Mouse (Mus musculus) large intestine, adult 2 months (tissue): ENCODE data around the gene Unc5cl. TPM values are rescaled to one million over a fixed set of nuclear protein-coding genes. Genes with fewer than 3 reads are reported as not detected.

ENCODE experiments used
- DNase-seq: peaks from one replicate; pipeline ENCODE4 v3.0.0-alpha.2; 2012; ENCODE audit warnings: low read depth, low spot score
- WGBS: fragments of 180-500 bp; shearing (Covaris S2); methylation state at CpG from one replicate; pipeline ENCODE4 v1.1.7; 2018; 5-methylcytosine and 5-hydroxymethylcytosine counted together
- polyA plus RNA-seq: library from polyadenylated mRNA; depleted of rRNA; stranded (reverse); fragments of >200 nt; gene quantifications from 2 replicates; pipeline ENCODE4 v1.2.3, GENCODE M21; 2012

Unc5cl gene
- polyA plus RNA-seq, 1 experiment, result 48.7 TPM

DNA sequence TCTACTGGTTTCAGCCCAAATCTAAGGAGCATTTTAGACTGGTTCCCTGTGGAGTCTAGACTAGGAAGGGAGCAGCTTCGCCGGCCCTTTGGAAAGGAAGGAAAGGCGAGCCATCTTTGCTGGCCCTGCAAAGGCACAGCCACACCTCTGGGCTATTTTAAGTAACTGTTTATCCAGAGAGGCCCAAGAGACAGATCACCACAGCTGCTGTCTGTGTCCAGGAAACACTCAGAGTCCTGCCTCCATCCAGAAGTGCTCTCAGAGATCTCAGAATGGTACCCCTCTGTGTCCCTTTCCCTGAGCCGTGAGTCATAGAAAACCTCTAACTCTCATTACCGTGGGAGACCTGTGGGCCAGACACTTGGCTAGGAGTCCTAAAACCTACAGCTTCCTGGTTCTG is 24.3 kb upstream of the Unc5cl start:
- 13% methylated on average over 5 of the region's 5 CpGs for WGBS
- DNase-seq, result no peak

- 78% methylated on average over 5 of the region's 5 CpGs for WGBS
- no peak for DNase-seq
Observed at GRCm38 (mm10) chr17:48431054-48431453, 23.6 kb upstream of the Unc5cl start.

GRCm38 (mm10) chr17:48432158-48432980 is 22.3 kb upstream of the Unc5cl start, which contains the start of gene Apobec2:
Gene Apobec2 (minus strand): TSS chr17:48432930.
- DNase-seq, result no peak
- WGBS, result 51% methylated on average over 16 of the region's 16 CpGs

GRCm38 (mm10) chr17:48433006-48433655 is 21.6 kb upstream of the Unc5cl start:
- no peak for DNase-seq
- 67% methylated on average over 20 of the region's 20 CpGs for WGBS

DNA sequence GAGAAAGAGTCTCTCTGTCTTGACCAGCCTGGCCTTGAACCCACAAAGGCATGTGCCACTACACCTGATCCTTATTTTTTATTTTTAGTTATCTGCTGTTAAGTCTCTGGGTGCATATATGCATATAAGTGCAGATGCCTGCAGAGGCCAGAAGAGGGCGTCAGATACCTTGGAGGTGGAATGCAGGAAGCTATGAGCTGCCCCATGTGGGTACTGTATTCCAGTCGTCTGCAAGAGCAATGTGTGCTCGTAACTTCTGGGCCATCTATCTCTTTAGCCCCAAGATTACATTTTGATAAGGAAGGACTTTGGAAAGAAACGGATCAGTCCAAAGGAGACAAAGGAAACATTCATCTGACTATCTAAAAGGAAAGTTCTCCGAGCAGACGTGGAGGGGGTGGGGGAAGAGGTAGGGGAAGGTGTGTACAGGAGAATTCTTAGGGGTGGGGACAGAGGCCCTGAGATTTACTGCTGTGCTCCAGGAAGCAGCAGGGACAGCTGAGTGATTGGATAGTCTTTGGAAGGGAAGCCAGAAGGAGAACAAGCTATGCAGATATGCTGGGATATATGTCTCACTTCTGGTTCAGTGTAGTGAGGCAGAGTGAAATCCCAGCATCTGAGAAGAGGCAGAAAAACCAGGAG is 20.9 kb upstream of the Unc5cl start:
- 25% methylated on average over 6 of the region's 6 CpGs for WGBS
- no peak for DNase-seq

DNA sequence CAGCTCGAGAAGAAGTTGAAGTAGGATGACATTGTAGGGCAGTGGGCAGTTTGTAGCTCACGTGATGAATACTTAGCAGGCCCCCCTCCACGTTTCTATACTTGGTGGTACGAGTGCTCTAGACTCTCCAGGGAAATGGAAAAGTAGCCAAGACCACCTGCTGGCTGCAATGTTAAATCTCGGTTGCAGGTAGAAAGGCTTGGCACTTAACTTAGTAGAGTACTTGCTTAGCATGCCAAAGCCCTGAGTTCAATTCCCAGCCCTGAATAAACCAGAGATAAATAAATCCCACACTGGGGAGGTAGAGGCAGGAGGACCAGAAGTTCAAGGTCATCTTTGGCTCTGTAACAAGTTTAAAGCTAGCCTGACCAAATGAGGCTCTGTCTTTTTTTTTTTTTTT is 20.2 kb upstream of the Unc5cl start:
- no peak for DNase-seq
- WGBS, result 65% methylated on average over 5 of the region's 5 CpGs

DNA sequence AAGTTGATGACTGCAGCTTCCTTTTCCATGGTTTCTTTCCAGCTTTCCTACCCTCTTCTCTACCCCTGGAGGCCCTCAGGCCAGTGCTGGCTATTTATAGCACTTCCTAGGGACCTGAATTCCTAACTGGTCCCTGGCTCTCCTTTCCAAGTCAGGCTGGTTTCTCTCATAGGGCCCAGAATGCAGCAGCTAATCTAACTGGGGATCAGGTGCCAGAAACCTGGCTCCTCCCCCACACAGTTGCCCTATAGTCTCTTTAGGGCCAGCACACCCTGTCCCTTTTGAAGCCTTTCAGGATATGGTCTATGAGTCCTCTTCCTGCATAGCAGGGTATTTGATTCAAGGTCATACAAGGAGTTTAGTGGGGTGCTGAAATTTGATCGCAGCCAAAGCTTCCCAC is 18.2 kb upstream of the Unc5cl start:
- no peak for DNase-seq
- WGBS, result 32% methylated on average over 1 of the region's 1 CpGs

DNA sequence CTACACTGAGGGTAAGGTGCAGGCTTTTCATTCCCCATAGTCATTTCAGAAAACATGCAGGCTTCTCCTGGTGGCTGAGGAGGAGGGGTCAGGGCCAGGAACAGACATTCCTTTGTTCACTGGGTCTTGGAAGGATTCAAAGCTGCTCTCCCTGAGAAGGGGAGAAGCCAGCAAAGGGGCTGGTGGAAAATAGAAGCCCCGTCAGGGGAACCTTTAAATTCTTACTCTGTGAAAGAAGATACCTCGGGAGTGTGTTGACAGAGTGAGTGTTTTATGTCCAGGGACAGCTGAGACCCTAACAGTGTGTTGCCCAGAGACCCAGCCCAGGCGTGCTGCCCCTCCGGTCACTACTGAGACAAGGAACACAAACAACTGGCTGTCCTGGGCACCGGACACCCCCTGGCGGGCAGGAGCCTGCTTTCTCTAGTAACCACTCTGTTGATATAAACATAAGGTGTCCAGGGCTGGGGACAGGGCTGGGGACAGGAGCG is 17.2 kb upstream of the Unc5cl start:
- no peak for DNase-seq
- 45% methylated on average over 7 of the region's 7 CpGs for WGBS

GRCm38 (mm10) chr17:48442745-48443457 is 11.8 kb upstream of the Unc5cl start:
- DNase-seq, result no peak
- WGBS, result 61% methylated on average over 7 of the region's 7 CpGs

- WGBS, result 84% methylated on average over 16 of the region's 16 CpGs
- DNase-seq, result no peak
Observed at GRCm38 (mm10) chr17:48443542-48444145, 11.1 kb upstream of the Unc5cl start.

GRCm38 (mm10) chr17:48447675-48448074 is 7.0 kb upstream of the Unc5cl start:
- no peak for DNase-seq
- 69% methylated on average over 8 of the region's 8 CpGs for WGBS

GRCm38 (mm10) chr17:48450666-48451352 is 3.9 kb upstream of the Unc5cl start:
- WGBS, result 86% methylated on average over 13 of the region's 13 CpGs
- no peak for DNase-seq

DNA sequence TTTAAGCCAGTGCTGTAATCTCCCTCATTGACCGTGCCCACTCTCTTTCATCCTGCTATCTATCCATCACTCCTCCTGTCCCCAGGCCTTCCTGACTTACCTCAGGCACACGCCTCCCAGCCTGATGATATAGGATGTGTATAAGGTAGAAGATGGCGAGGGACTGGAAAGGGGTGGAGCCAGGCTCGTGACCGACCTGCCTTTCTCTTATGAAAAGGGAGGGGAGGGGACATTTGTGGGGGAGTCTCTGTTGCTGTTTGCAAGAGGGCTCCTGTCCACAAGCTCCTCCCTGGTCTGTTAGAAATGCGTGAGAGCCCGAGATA is 3.4 kb upstream of the Unc5cl start, which contains the start of gene Tspo2:
Tspo2 (minus strand) TSS at position 170 of the 323 bp plus-strand sequence.
- DNase-seq, result no peak
- 55% methylated on average over 7 of the region's 7 CpGs for WGBS

GRCm38 (mm10) chr17:48451753-48452444 is 2.8 kb upstream of the Unc5cl start:
- DNase-seq, result no peak
- 36% methylated on average over 9 of the region's 9 CpGs for WGBS

- 77% methylated on average over 7 of the region's 7 CpGs for WGBS
- no peak for DNase-seq
Observed at GRCm38 (mm10) chr17:48453489-48453888, 1.2 kb upstream of the Unc5cl start.

DNA sequence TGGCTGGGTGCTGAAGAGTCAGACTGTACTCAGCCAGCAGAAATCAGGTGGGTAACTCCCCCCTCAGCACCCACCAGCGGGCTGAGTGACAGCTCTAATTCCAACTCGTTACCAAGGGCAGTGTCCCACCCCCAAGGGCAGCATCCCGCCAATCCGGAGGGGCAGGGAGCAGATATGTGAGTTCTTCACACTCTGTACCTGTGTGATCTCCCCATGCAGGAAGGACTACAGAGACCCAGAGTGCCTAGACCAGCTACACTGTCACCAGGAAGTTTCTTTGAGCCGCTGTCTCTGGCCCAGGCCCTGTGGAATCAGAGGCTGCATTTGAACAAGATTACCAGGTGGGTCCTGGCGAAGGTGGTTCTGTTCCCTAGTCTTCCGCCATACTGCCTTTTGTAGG is 511 bp upstream of the Unc5cl start:
- no peak for DNase-seq
- WGBS, result 27% methylated on average over 7 of the region's 7 CpGs

DNA sequence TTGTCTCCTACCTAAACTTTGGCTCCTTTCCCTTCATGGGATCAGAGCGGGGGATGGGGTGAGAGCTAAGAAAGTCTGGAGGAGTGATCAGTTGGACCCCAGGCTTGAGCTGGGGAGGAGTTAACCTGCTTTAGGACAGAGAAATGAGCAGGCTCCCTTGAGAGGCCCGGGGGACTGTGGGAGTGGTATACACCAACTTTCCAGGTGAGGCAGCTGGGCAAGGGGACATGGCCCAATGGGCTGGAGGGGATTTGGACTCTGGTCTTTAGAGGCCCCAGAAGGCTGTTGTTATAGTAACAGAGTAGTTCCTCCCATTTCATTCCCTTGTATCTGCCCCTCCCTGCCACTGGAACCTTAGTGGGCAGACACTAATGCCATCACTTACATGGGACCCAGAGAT is 1.3 kb downstream of the Unc5cl start:
- 42% methylated on average over 2 of the region's 2 CpGs for WGBS
- no peak for DNase-seq

- WGBS, result 23% methylated on average over 13 of the region's 13 CpGs
- no peak for DNase-seq
Observed at GRCm38 (mm10) chr17:48457971-48458653, 3.4 kb downstream of the Unc5cl start.
